In the genomic region with DNA sequence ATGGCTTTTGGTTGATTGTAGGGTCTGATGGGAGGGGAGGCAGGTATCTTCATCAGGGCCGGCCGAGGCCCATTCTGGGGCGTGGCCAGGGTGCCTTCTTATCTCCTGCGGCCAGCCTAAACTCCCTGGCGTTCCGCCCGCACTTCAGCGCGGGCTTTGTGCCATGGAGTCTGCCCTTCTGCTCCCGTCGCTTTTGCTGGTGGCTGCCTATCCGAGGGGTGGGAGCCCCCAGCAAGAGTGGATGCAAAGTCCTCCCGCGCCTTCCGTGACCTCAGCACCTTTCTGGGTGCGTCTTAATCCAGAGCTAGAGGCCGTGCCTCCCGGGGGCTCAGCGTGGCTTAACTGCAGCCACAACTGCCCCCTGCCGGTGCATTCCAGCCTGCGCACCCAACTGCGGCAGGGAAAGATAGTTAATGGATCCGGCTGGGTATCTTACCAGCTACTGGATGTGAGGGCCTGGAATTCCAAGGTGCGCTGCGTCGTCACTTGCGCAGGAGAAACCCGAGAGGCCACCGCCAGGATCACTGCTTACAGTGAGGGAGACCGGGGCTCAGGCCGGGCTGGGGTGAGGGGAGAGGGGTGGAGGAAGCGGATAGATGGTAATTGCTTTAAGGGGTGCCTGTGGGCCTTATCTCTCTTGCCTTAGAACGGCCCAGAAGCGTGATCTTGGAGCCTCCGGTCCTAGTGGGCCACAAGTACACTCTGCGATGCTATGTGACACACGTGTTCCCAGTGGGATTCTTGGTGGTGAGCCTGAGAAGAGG, we compare ENCODE assay signal across 8 mouse cellular contexts. TPM values are rescaled to one million over a fixed set of nuclear protein-coding genes. Genes with fewer than 3 reads are reported as not detected.
DNase-seq lines count a peak whose midpoint lies in the region; ATAC-seq and TF ChIP-seq lines count a peak whose summit lies in the region.

Gene Icam4 (plus strand): TSS at position 83 of the 764 bp plus-strand sequence.

- peaks cover 25% of the 10 kb centered on the region for H3K4me1 ChIP-seq in hindbrain, postnatal 0 days (ENCODE audit: insufficient read depth, low read length)
- peaks cover 55% of the 10 kb centered on the region for H3K4me1 ChIP-seq in midbrain, embryonic 10.5 days

- peak; percentile 85 for TF ChIP-seq CTCF in hindbrain, postnatal 0 days (IDR thresholded peaks at IDR 0.05; ENCODE audit: low read depth)

- H3K27me3 ChIP-seq in hindbrain, postnatal 0 days (ENCODE audit: insufficient read depth, low read length) = peaks cover 28% of the 10 kb centered on the region
- peaks cover 92% of the 10 kb centered on the region for H3K27me3 ChIP-seq in midbrain, embryonic 10.5 days (ENCODE audit: low read depth, poor library complexity, severe bottlenecking)

- WGBS in hindbrain, postnatal 0 days = 3% methylated on average over 37 of the region's 37 CpGs
- 3% methylated on average over 37 of the region's 37 CpGs for WGBS in midbrain, embryonic 10.5 days

- peak within 1 kb of the TSS; percentile 52 for H3K4me2 ChIP-seq in hindbrain, postnatal 0 days (ENCODE audit: low read depth, low read length)

- no peaks in the 10 kb centered on the region for H3K9me3 ChIP-seq in hindbrain, postnatal 0 days (ENCODE audit: low read length)
- no peaks in the 10 kb centered on the region for H3K9me3 ChIP-seq in midbrain, embryonic 10.5 days (replicated peaks)

- DNase-seq in CD4-positive, CD25-positive, alpha-beta regulatory T cell, adult 2 months (ENCODE audit: low read depth, low spot score) = peak; percentile 85
- DNase-seq in cerebellum, postnatal 14 days = peak; percentile 68 to 78
- DNase-seq in gastrocnemius, adult 8-10 months (ENCODE audit: low spot score in 2 of 2) = peak; percentile 76 to 77
- peak; percentile 78 for DNase-seq in hindbrain, postnatal 0 days (ENCODE audit: low spot score)
- peak; percentile 69 for DNase-seq in left cerebral cortex, postnatal 4 days
- DNase-seq in midbrain, embryonic 10.5 days (ENCODE audit: low spot score) = peak; percentile 84
- peak; percentile 64 to 83 for DNase-seq in spleen, adult 18-20 months

- no peak within 1 kb of the TSS for H3K27ac ChIP-seq in hindbrain, postnatal 0 days
- peak within 1 kb of the TSS; percentile 72 for H3K27ac ChIP-seq in midbrain, embryonic 10.5 days (replicated peaks)

- peak within 1 kb of the TSS; percentile 27 for H3K4me3 ChIP-seq in hindbrain, postnatal 0 days (ENCODE audit: low read length)
- peak within 1 kb of the TSS; percentile 58 for H3K4me3 ChIP-seq in midbrain, embryonic 10.5 days

- no peaks in the 10 kb centered on the region for H3K36me3 ChIP-seq in hindbrain, postnatal 0 days (ENCODE audit: insufficient read depth, low read length)
- H3K36me3 ChIP-seq in midbrain, embryonic 10.5 days = no peaks in the 10 kb centered on the region

- intact Hi-C loops in left cerebral cortex, postnatal 4 days (cut with DNase I) = loop anchor here (10.0 kb wide), 1 partner anchor 105 kb away; the partner anchor contains the start of gene Tyk2

- H3K9ac ChIP-seq in hindbrain, postnatal 0 days (replicated peaks; ENCODE audit: low read length) = no peak within 1 kb of the TSS; the same call in 1 of the 2 replicates

- ATAC-seq in CD4-positive, CD25-positive, alpha-beta regulatory T cell, adult 4 months = no peak
- ATAC-seq in hindbrain, postnatal 0 days = no peak

RNA-seq across cellular contexts. Expression of gene Icam4, which starts in this region (rescaled TPM):
- polyA plus RNA-seq in CD4-positive, CD25-positive, alpha-beta regulatory T cell, adult 4 months (2017; shearing (Covaris generic)) = 1 to 10 TPM; 2.7 to 3.5 TPM
- total RNA-seq in gastrocnemius, adult 8-10 months (2022) = 1 to 10 TPM; 1.3 to 2.7 (median 1.8) TPM
- not detected in 2 replicates for total RNA-seq in hindbrain, postnatal 0 days (2014; rRNA removed)
- polyA plus RNA-seq in hindbrain, postnatal 0 days (2015; fragmentation: Nextera tagmentation; extraction: Ambion mirVana) = 0.15 TPM in 1 of 2 replicates, not detected in the other
- not detected for total RNA-seq in left cerebral cortex, postnatal 4 days (2021)
- 5.6 and 5.9 TPM in 2 replicates for polyA plus RNA-seq in midbrain, embryonic 10.5 days (2016; fragmentation: Nextera tagmentation; extraction: Ambion mirVana)

Comparison
In these comparisons a context has a peak if more than half of its experiments do, and no peak if none do; other contexts are left out.
1. Peak in DNase-seq, H3K4me3 ChIP-seq and H3K4me2 ChIP-seq in hindbrain, postnatal 0 days; RNA of the gene not detected or under 1 TPM.
2. Peak in DNase-seq in left cerebral cortex, postnatal 4 days; RNA of the gene not detected or under 1 TPM.